In the genomic region with DNA sequence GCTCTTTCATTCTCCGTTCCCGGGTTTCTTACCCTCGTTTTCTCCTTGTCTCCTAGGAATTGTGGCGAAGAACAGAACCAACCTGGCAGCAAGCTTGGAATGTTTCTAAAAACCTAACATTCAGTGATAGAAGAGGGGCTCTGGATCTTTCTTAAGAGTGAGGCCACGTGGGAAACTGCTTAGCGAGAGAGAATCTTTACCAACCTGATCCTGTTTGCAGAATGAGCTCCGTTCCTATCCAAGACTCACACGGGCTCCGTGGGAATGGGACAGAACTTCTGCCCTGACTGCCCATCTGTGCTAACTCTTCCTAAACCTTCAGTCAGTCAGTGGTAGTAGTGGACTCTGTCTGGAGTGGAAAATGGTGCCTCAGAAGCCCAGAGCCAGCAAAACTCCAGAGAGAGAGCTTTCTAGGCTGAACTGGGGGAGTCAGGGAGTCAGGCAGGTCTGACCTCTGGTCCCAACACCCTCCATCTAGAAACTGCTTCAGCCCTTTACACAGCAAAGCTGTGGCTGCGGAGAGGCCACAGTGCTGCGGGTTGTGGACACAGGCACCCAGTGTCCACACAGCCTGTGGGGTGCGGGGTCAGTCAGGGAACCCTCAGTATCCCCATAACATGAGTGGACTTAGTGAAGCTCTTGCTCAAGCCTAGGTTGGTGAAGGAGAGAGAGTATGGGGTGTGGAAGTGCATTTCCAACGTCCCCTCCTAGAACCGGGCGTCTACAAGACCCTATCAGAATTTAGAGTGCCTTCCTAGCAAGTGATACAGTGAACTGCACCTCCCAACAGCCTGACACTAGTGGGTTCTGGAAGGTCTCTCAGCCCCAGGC, we compare ENCODE assay signal across 8 mouse cellular contexts. TPM values are rescaled to one million over a fixed set of nuclear protein-coding genes. Genes with fewer than 3 reads are reported as not detected.
DNase-seq lines count a peak whose midpoint lies in the region; ATAC-seq and TF ChIP-seq lines count a peak whose summit lies in the region.

No protein-coding gene starts in this region.

- WGBS in lung, postnatal 0 days, result 19% methylated on average over 15 of the region's 15 CpGs
- 24% methylated on average over 15 of the region's 15 CpGs for WGBS in forebrain, embryonic 10.5 days
- 23% methylated on average over 15 of the region's 15 CpGs for WGBS in intestine, postnatal 0 days
- WGBS in neural tube, embryonic 15.5 days, result 27% methylated on average over 15 of the region's 15 CpGs

- peaks cover 21% of the 10 kb centered on the region for H3K4me1 ChIP-seq in lung, postnatal 0 days (ENCODE audit: insufficient read depth, low read depth, low read length)
- peaks cover 64% of the 10 kb centered on the region for H3K4me1 ChIP-seq in forebrain, embryonic 10.5 days
- peaks cover 6% of the 10 kb centered on the region; the same call in 1 of the 2 replicates for H3K4me1 ChIP-seq in intestine, postnatal 0 days (replicated peaks; ENCODE audit: control insufficient read depth, insufficient read depth, low read length)
- H3K4me1 ChIP-seq in neural tube, embryonic 15.5 days, result peaks cover 56% of the 10 kb centered on the region

- H3K36me3 ChIP-seq in lung, postnatal 0 days (ENCODE audit: insufficient read depth, low read length), result no peaks in the 10 kb centered on the region
- no peaks in the 10 kb centered on the region for H3K36me3 ChIP-seq in forebrain, embryonic 10.5 days (replicated peaks)
- no peaks in the 10 kb centered on the region for H3K36me3 ChIP-seq in intestine, postnatal 0 days (ENCODE audit: control insufficient read depth, insufficient read depth)
- no peaks in the 10 kb centered on the region for H3K36me3 ChIP-seq in neural tube, embryonic 15.5 days

- DNase-seq in lung, postnatal 0 days (ENCODE audit: low spot score), result peak; percentile 30
- no peak for DNase-seq in lung, postnatal 4 days
- no peak for DNase-seq in forebrain, embryonic 10.5 days (ENCODE audit: extremely low spot score, low spot score)
- DNase-seq in thymus, postnatal 10 days (ENCODE audit: low spot score in 2 of 2), result no peak
- DNase-seq in adrenal gland, adult 18-20 months (ENCODE audit: low spot score in 2 of 2), result no peak
- no peak for DNase-seq in cerebellum, postnatal 36 days

- H3K27me3 ChIP-seq in lung, postnatal 0 days (replicated peaks; ENCODE audit: insufficient read depth, low read length), result no peaks in the 10 kb centered on the region
- peaks cover 50% of the 10 kb centered on the region for H3K27me3 ChIP-seq in forebrain, embryonic 10.5 days (ENCODE audit: poor library complexity, severe bottlenecking)
- H3K27me3 ChIP-seq in intestine, postnatal 0 days (replicated peaks; ENCODE audit: control insufficient read depth, insufficient read depth, low read length), result no peaks in the 10 kb centered on the region
- no peaks in the 10 kb centered on the region for H3K27me3 ChIP-seq in neural tube, embryonic 15.5 days (replicated peaks)

- peak overlapping the region; percentile 74 for H3K27ac ChIP-seq in lung, postnatal 0 days (ENCODE audit: low read length)
- H3K27ac ChIP-seq in forebrain, embryonic 10.5 days, result peak overlapping the region; percentile 95
- H3K27ac ChIP-seq in intestine, postnatal 0 days (ENCODE audit: low read depth, low read length), result no peak overlapping the region
- H3K27ac ChIP-seq in neural tube, embryonic 15.5 days (replicated peaks), result peak overlapping the region; percentile 93

- H3K4me3 ChIP-seq in lung, postnatal 0 days (ENCODE audit: low read depth, low read length), result peak overlapping the region; percentile 53
- peak overlapping the region; percentile 59 for H3K4me3 ChIP-seq in forebrain, embryonic 10.5 days
- H3K4me3 ChIP-seq in intestine, postnatal 0 days (ENCODE audit: low read depth, low read length), result peak overlapping the region; percentile 58
- H3K4me3 ChIP-seq in neural tube, embryonic 15.5 days (replicated peaks), result peak overlapping the region; percentile 49

- no peaks in the 10 kb centered on the region for H3K9me3 ChIP-seq in lung, postnatal 0 days (ENCODE audit: low read length)
- H3K9me3 ChIP-seq in forebrain, embryonic 10.5 days, result no peaks in the 10 kb centered on the region
- no peaks in the 10 kb centered on the region for H3K9me3 ChIP-seq in intestine, postnatal 0 days (ENCODE audit: control insufficient read depth)
- no peaks in the 10 kb centered on the region for H3K9me3 ChIP-seq in neural tube, embryonic 15.5 days (replicated peaks)

- TF ChIP-seq EP300 in lung, postnatal 0 days (IDR thresholded peaks at IDR 0.05), result no peak

- peak overlapping the region; percentile 43 for H3K9ac ChIP-seq in lung, postnatal 0 days (replicated peaks; ENCODE audit: low read depth)
- 0 out of 2 replicates have a peak overlapping the region, but pooled peaks have one; percentile 22 for H3K9ac ChIP-seq in intestine, postnatal 0 days (ENCODE audit: low read depth, low read length)
- peak overlapping the region; percentile 54 for H3K9ac ChIP-seq in neural tube, embryonic 15.5 days (replicated peaks)

- no peak for ATAC-seq in lung, postnatal 0 days
- ATAC-seq in intestine, postnatal 0 days, result no peak
- no peak; the same call in 1 of the 2 replicates for ATAC-seq in neural tube, embryonic 15.5 days (ENCODE audit: low FRiP score)

- TF ChIP-seq CTCF in lung, postnatal 0 days (IDR thresholded peaks at IDR 0.05), result no peak
- TF ChIP-seq CTCF in intestine, postnatal 0 days (IDR thresholded peaks at IDR 0.05; ENCODE audit: low read depth), result no peak

- H3K4me2 ChIP-seq in lung, postnatal 0 days (replicated peaks; ENCODE audit: low read depth, low read length), result peak overlapping the region; percentile 85
- H3K4me2 ChIP-seq in intestine, postnatal 0 days (replicated peaks; ENCODE audit: low read depth), result peak overlapping the region; percentile 91
- peak overlapping the region; percentile 82 for H3K4me2 ChIP-seq in neural tube, embryonic 15.5 days

RNA-seq across cellular contexts. Expression of a gene that starts 42.6 kb away (rescaled TPM):
- 1,989 and 2,317 TPM in 2 replicates for polyA plus RNA-seq in lung, postnatal 0 days (2015; fragmentation: Nextera tagmentation; extraction: Ambion mirVana)
- polyA plus RNA-seq in forebrain, embryonic 10.5 days (2016; fragmentation: Nextera tagmentation; extraction: Ambion mirVana), result 2,559 and 2,733 TPM in 2 replicates
- polyA plus RNA-seq in intestine, postnatal 0 days (2015; fragmentation: Nextera tagmentation; extraction: Ambion mirVana), result 1,513 and 1,605 TPM in 2 replicates
- 3,602 and 3,776 TPM in 2 replicates for polyA plus RNA-seq in neural tube, embryonic 15.5 days (2015; fragmentation: Nextera tagmentation; extraction: Ambion mirVana)
- total RNA-seq in adrenal gland, adult 18-20 months (2021), result 1,000 to 10,000 TPM in 1 of 2 experiments, 100 to 1,000 TPM in 1; 972 to 2,157 TPM

RNA-seq across cellular contexts. Expression of a gene that starts 55.6 kb away (rescaled TPM):
- polyA plus RNA-seq in lung, postnatal 0 days (2015; fragmentation: Nextera tagmentation; extraction: Ambion mirVana), result 0.36 and 0.74 TPM in 2 replicates
- 0.32 TPM in 1 of 2 replicates, not detected in the other for polyA plus RNA-seq in forebrain, embryonic 10.5 days (2016; fragmentation: Nextera tagmentation; extraction: Ambion mirVana)
- polyA plus RNA-seq in intestine, postnatal 0 days (2015; fragmentation: Nextera tagmentation; extraction: Ambion mirVana), result 0.14 and 0.16 TPM in 2 replicates
- polyA plus RNA-seq in neural tube, embryonic 15.5 days (2015; fragmentation: Nextera tagmentation; extraction: Ambion mirVana), result 0.64 and 1.4 TPM in 2 replicates
- total RNA-seq in adrenal gland, adult 18-20 months (2021), result under 1 TPM in 1 of 2 experiments, not detected in 1; 0.33 TPM
